In genomic region chr11:119258216-119258571, GRCm38 (mm10) we compare ENCODE assay signal across 9 mouse cellular contexts. TPM values are rescaled to one million over a fixed set of nuclear protein-coding genes. Genes with fewer than 3 reads are reported as not detected.
DNase-seq lines count a peak whose midpoint lies in the region; ATAC-seq and TF ChIP-seq lines count a peak whose summit lies in the region.
"Had no signal": no experiment of that assay in that cellular context is flagged by ENCODE, and none has a peak within 500 bp of the region (broad histone marks: within the 10 kb centered on the region; RNA-seq: fewer than 3 reads in every experiment).

No protein-coding gene starts in this region.

- TF ChIP-seq EP300 in lung, postnatal 0 days (IDR thresholded peaks at IDR 0.05), result no peak

- no peak overlapping the region for H3K4me3 ChIP-seq in lung, postnatal 0 days (ENCODE audit: low read depth, low read length)
- H3K4me3 ChIP-seq in forebrain, embryonic 15.5 days, result peak overlapping the region; percentile 30
- peak overlapping the region; percentile 26 for H3K4me3 ChIP-seq in limb, embryonic 12.5 days (replicated peaks)
- H3K4me3 ChIP-seq in olfactory bulb, adult 2 months (ENCODE audit: insufficient read depth, low read depth, low read length), result peak overlapping the region; percentile 38

- no peak for TF ChIP-seq CTCF in lung, postnatal 0 days (IDR thresholded peaks at IDR 0.05)
- no peak for TF ChIP-seq CTCF in olfactory bulb, adult 2 months (IDR thresholded peaks at IDR 0.05; ENCODE audit: insufficient read depth, low read depth, low read length)

- no peak overlapping the region for H3K27ac ChIP-seq in lung, postnatal 0 days (ENCODE audit: low read length)
- peak overlapping the region; percentile 31; the same call in 1 of the 2 replicates for H3K27ac ChIP-seq in forebrain, embryonic 15.5 days (replicated peaks)
- peak overlapping the region; percentile 50 for H3K27ac ChIP-seq in limb, embryonic 12.5 days
- no peak overlapping the region for H3K27ac ChIP-seq in olfactory bulb, adult 2 months (ENCODE audit: insufficient read depth, low read depth, low read length)

- H3K4me2 ChIP-seq in lung, postnatal 0 days (replicated peaks; ENCODE audit: low read depth, low read length), result peak overlapping the region; percentile 23
- peak overlapping the region; percentile 46 for H3K4me2 ChIP-seq in forebrain, embryonic 15.5 days (replicated peaks)
- peak overlapping the region; percentile 53 for H3K4me2 ChIP-seq in limb, embryonic 12.5 days

- no peak overlapping the region for H3K9ac ChIP-seq in lung, postnatal 0 days (replicated peaks; ENCODE audit: low read depth)
- no peak overlapping the region for H3K9ac ChIP-seq in forebrain, embryonic 15.5 days (replicated peaks)
- H3K9ac ChIP-seq in limb, embryonic 12.5 days (replicated peaks), result peak overlapping the region; percentile 37; the same call in 1 of the 2 replicates

- no peak for DNase-seq in lung, postnatal 0 days (ENCODE audit: low spot score)
- DNase-seq in lung, postnatal 4 days, result no peak
- DNase-seq in adrenal gland, adult 18-20 months (ENCODE audit: low spot score in 2 of 2), result no peak
- DNase-seq in adrenal gland, postnatal 36 days, result no peak
- no peak for DNase-seq in adipocyte (ENCODE audit: low spot score)

- no peak for ATAC-seq in lung, postnatal 0 days
- ATAC-seq in forebrain, embryonic 15.5 days (replicated peaks), result no peak
- 0 out of 2 replicates have a peak, but pooled peaks have one; percentile 58 for ATAC-seq in limb, embryonic 12.5 days (ENCODE audit: insufficient number of reproducible peaks, insufficient read depth, low FRiP score, low TSS enrichment, low read depth)

- 47% methylated on average over 9 of the region's 9 CpGs for WGBS in lung, postnatal 0 days
- WGBS in forebrain, embryonic 15.5 days, result 75% methylated on average over 9 of the region's 9 CpGs
- 60% methylated on average over 9 of the region's 9 CpGs for WGBS in limb, embryonic 12.5 days
- 75% methylated on average over 9 of the region's 9 CpGs for WGBS in olfactory bulb, adult 2 months

- H3K9me3 ChIP-seq in lung, postnatal 0 days (ENCODE audit: low read length), result no peaks in the 10 kb centered on the region
- no peaks in the 10 kb centered on the region for H3K9me3 ChIP-seq in forebrain, embryonic 15.5 days
- H3K9me3 ChIP-seq in limb, embryonic 12.5 days, result no peaks in the 10 kb centered on the region

- H3K36me3 ChIP-seq in lung, postnatal 0 days (ENCODE audit: insufficient read depth, low read length), result no peaks in the 10 kb centered on the region
- H3K36me3 ChIP-seq in forebrain, embryonic 15.5 days, result peaks cover 2% of the 10 kb centered on the region; the same call in 1 of the 2 replicates
- H3K36me3 ChIP-seq in limb, embryonic 12.5 days, result no peaks in the 10 kb centered on the region

- TF ChIP-seq POLR2A in olfactory bulb, adult 2 months (IDR thresholded peaks at IDR 0.05; ENCODE audit: insufficient read depth, low read depth, low read length), result no peak

- H3K27me3 ChIP-seq in lung, postnatal 0 days (replicated peaks; ENCODE audit: insufficient read depth, low read length), result no peaks in the 10 kb centered on the region
- H3K27me3 ChIP-seq in forebrain, embryonic 15.5 days, result no peaks in the 10 kb centered on the region
- H3K27me3 ChIP-seq in limb, embryonic 12.5 days, result no peaks in the 10 kb centered on the region

- H3K4me1 ChIP-seq in lung, postnatal 0 days (ENCODE audit: insufficient read depth, low read depth, low read length), result no peaks in the 10 kb centered on the region
- H3K4me1 ChIP-seq in forebrain, embryonic 15.5 days, result peaks cover 2% of the 10 kb centered on the region; the same call in 1 of the 2 replicates
- peaks cover 13% of the 10 kb centered on the region for H3K4me1 ChIP-seq in limb, embryonic 12.5 days (replicated peaks)
- peaks cover 4% of the 10 kb centered on the region for H3K4me1 ChIP-seq in olfactory bulb, adult 2 months (ENCODE audit: control insufficient read depth, insufficient read depth, low read length)

RNA-seq across cellular contexts. Expression of gene Gaa, which starts 9.5 kb away (rescaled TPM):
- polyA plus RNA-seq in lung, postnatal 0 days (2015; fragmentation: Nextera tagmentation; extraction: Ambion mirVana), result 39.1 and 45.1 TPM in 2 replicates
- 43.9 and 49.8 TPM in 2 replicates for polyA plus RNA-seq in forebrain, embryonic 15.5 days (2015; fragmentation: Nextera tagmentation; extraction: Ambion mirVana)
- polyA plus RNA-seq in limb, embryonic 12.5 days (2016; fragmentation: Nextera tagmentation; extraction: Ambion mirVana), result 39.4 and 43.4 TPM in 2 replicates
- polyA plus RNA-seq in olfactory bulb, adult 2 months (2012; ENCODE audit: insufficient read depth, insufficient read length, low replicate concordance, missing spikeins), result not detected in 2 replicates
- total RNA-seq in adrenal gland, adult 18-20 months (2021), result 100 to 1,000 TPM; 106 to 107 TPM
- total RNA-seq in adrenal gland, postnatal 36 days (2021), result 100 to 1,000 TPM in 1 of 2 experiments, 10 to 100 TPM in 1; 95.1 to 103 TPM

RNA-seq across cellular contexts. Expression of gene Ccdc40, which starts 29.8 kb away (rescaled TPM):
- 6.1 and 6.3 TPM in 2 replicates for polyA plus RNA-seq in lung, postnatal 0 days (2015; fragmentation: Nextera tagmentation; extraction: Ambion mirVana)
- polyA plus RNA-seq in forebrain, embryonic 15.5 days (2015; fragmentation: Nextera tagmentation; extraction: Ambion mirVana), result 12.9 and 13.7 TPM in 2 replicates
- polyA plus RNA-seq in limb, embryonic 12.5 days (2016; fragmentation: Nextera tagmentation; extraction: Ambion mirVana), result 8.7 and 8.8 TPM in 2 replicates
- polyA plus RNA-seq in olfactory bulb, adult 2 months (2012; ENCODE audit: insufficient read depth, insufficient read length, low replicate concordance, missing spikeins), result not detected in 2 replicates
- total RNA-seq in adrenal gland, adult 18-20 months (2021), result 1 to 10 TPM; 1.2 to 1.3 TPM
- under 1 TPM; 0.40 to 0.66 TPM for total RNA-seq in adrenal gland, postnatal 36 days (2021)
- polyA plus RNA-seq: liver, adult 2 months had no signal

RNA-seq across cellular contexts. Expression of gene Tbc1d16, which starts 29.9 kb away (rescaled TPM):
- polyA plus RNA-seq in lung, postnatal 0 days (2015; fragmentation: Nextera tagmentation; extraction: Ambion mirVana), result 11.9 and 12.9 TPM in 2 replicates
- 52.4 and 54.6 TPM in 2 replicates for polyA plus RNA-seq in forebrain, embryonic 15.5 days (2015; fragmentation: Nextera tagmentation; extraction: Ambion mirVana)
- polyA plus RNA-seq in limb, embryonic 12.5 days (2016; fragmentation: Nextera tagmentation; extraction: Ambion mirVana), result 17.4 and 22.2 TPM in 2 replicates
- polyA plus RNA-seq in olfactory bulb, adult 2 months (2012; ENCODE audit: insufficient read depth, insufficient read length, low replicate concordance, missing spikeins), result not detected in 2 replicates
- 10 to 100 TPM; 17.7 to 30.8 TPM for total RNA-seq in adrenal gland, adult 18-20 months (2021)
- total RNA-seq in adrenal gland, postnatal 36 days (2021), result 10 to 100 TPM; 14.3 to 15.9 TPM

RNA-seq across cellular contexts. Expression of gene Eif4a3, which starts 41.7 kb away (rescaled TPM):
- polyA plus RNA-seq in lung, postnatal 0 days (2015; fragmentation: Nextera tagmentation; extraction: Ambion mirVana), result 187 and 207 TPM in 2 replicates
- polyA plus RNA-seq in forebrain, embryonic 15.5 days (2015; fragmentation: Nextera tagmentation; extraction: Ambion mirVana), result 302 and 313 TPM in 2 replicates
- 390 and 396 TPM in 2 replicates for polyA plus RNA-seq in limb, embryonic 12.5 days (2016; fragmentation: Nextera tagmentation; extraction: Ambion mirVana)
- polyA plus RNA-seq in olfactory bulb, adult 2 months (2012; ENCODE audit: insufficient read depth, insufficient read length, low replicate concordance, missing spikeins), result not detected in 2 replicates
- 100 to 1,000 TPM; 130 to 134 TPM for total RNA-seq in adrenal gland, adult 18-20 months (2021)
- 100 to 1,000 TPM; 136 to 138 TPM for total RNA-seq in adrenal gland, postnatal 36 days (2021)

RNA-seq across cellular contexts. Expression of gene Card14, which starts 49.4 kb away (rescaled TPM):
- 0.06 TPM in 1 of 2 replicates, not detected in the other for polyA plus RNA-seq in lung, postnatal 0 days (2015; fragmentation: Nextera tagmentation; extraction: Ambion mirVana)
- 0.09 and 0.18 TPM in 2 replicates for polyA plus RNA-seq in forebrain, embryonic 15.5 days (2015; fragmentation: Nextera tagmentation; extraction: Ambion mirVana)
- polyA plus RNA-seq in limb, embryonic 12.5 days (2016; fragmentation: Nextera tagmentation; extraction: Ambion mirVana), result 0.27 and 0.56 TPM in 2 replicates
- polyA plus RNA-seq in olfactory bulb, adult 2 months (2012; ENCODE audit: insufficient read depth, insufficient read length, low replicate concordance, missing spikeins), result not detected in 2 replicates
- total RNA-seq in adrenal gland, adult 18-20 months (2021), result under 1 TPM in 1 of 2 experiments, not detected in 1; 0.19 TPM
- under 1 TPM; 0.17 to 0.33 TPM for total RNA-seq in adrenal gland, postnatal 36 days (2021)

Comparison
In these comparisons a context has a peak if more than half of its experiments do, and no peak if none do; other contexts are left out.
1. H3K27ac ChIP-seq: peak in forebrain, embryonic 15.5 days (single experiment) and limb, embryonic 12.5 days (single experiment); none in lung, postnatal 0 days (single experiment) and olfactory bulb, adult 2 months (single experiment).
2. Peak in every context shown above with its lines, with median percentiles within 50 percentile points of each other: H3K4me2 ChIP-seq.